Mouse (Mus musculus): ENCODE measurements at regions not wholly inside any gene's neighbourhood (a gene's known extent, or its start where the extent isn't known, plus 50 kb on each side); places are given as distances from the start of the nearest gene placed in this dataset.
A peak's percentile ranks its signal among the peaks of the same experiment; 100 is the strongest.

GRCm38 (mm10) chr16:77301270-77302171, 288.0 kb downstream of the Usp25 start:
- DNase-seq, result no peak

- no peak for DNase-seq
Observed at GRCm38 (mm10) chr16:77300572-77301213, 287.2 kb downstream of the Usp25 start.

GRCm38 (mm10) chr16:77295574-77296355, 282.3 kb downstream of the Usp25 start:
- no peak for DNase-seq

GRCm38 (mm10) chr16:77292317-77292771, 278.8 kb downstream of the Usp25 start:
- no peak for DNase-seq

GRCm38 (mm10) chr16:77291723-77292316, 278.3 kb downstream of the Usp25 start:
- DNase-seq, result no peak

GRCm38 (mm10) chr16:77284205-77284604, 270.7 kb downstream of the Usp25 start:
- DNase-seq, result no peak

- no peak for DNase-seq
Observed at GRCm38 (mm10) chr16:77279916-77280315, 266.4 kb downstream of the Usp25 start.

GRCm38 (mm10) chr16:77279495-77279894, 266.0 kb downstream of the Usp25 start:
- DNase-seq, result no peak

- no peak for DNase-seq
Observed at GRCm38 (mm10) chr16:77273306-77273705, 259.8 kb downstream of the Usp25 start.

GRCm38 (mm10) chr16:77268926-77269325, 255.4 kb downstream of the Usp25 start:
- DNase-seq, result no peak

GRCm38 (mm10) chr16:77267679-77268078, 254.2 kb downstream of the Usp25 start:
- DNase-seq, result peak; percentile 58

GRCm38 (mm10) chr16:77252349-77252748, 238.8 kb downstream of the Usp25 start:
- no peak for DNase-seq

- DNase-seq, result no peak
Observed at GRCm38 (mm10) chr16:77251422-77251821, 237.9 kb downstream of the Usp25 start.

- DNase-seq, result no peak
Observed at GRCm38 (mm10) chr16:77240876-77241275, 227.4 kb downstream of the Usp25 start.

GRCm38 (mm10) chr16:77239176-77239790, 225.8 kb downstream of the Usp25 start:
- DNase-seq, result peak; percentile 21

GRCm38 (mm10) chr16:77238358-77239175, 225.1 kb downstream of the Usp25 start:
- peak; percentile 17 for DNase-seq

GRCm38 (mm10) chr16:77237631-77238357, 224.3 kb downstream of the Usp25 start:
- peak; percentile 17 for DNase-seq

GRCm38 (mm10) chr16:77237272-77237603, 223.7 kb downstream of the Usp25 start:
- DNase-seq, result no peak

- DNase-seq, result peak; percentile 73
Observed at GRCm38 (mm10) chr16:77236509-77237271, 223.2 kb downstream of the Usp25 start.

GRCm38 (mm10) chr16:77236021-77236420, 222.5 kb downstream of the Usp25 start:
- DNase-seq, result peak; percentile 50

Measured in cerebellum, adult 8-10 months (tissue).